Mouse (Mus musculus): ENCODE results near the gene Hs2st1. TPM values are rescaled to one million over a fixed set of nuclear protein-coding genes. Genes with fewer than 3 reads are reported as not detected.
A peak's percentile ranks its signal among the peaks of the same experiment; 100 is the strongest.

Gene Hs2st1
- total and polyA plus RNA-seq, 3 experiments, result 13.6 to 16.1 TPM; not detected in 1

- H3K27ac ChIP-seq (ENCODE audit: control insufficient read depth, low read depth, low read length), result no peak overlapping the region
- TF ChIP-seq TBP (IDR thresholded peaks at IDR 0.05; ENCODE audit: low read depth, low read length) (no peak), RCOR1 (IDR thresholded peaks at IDR 0.05; ENCODE audit: low read depth, low read length) (no peak), CHD2 (IDR thresholded peaks at IDR 0.05; ENCODE audit: low read length) (no peak)
- no peaks in the 10 kb centered on the region for H3K27me3 ChIP-seq (ENCODE audit: control insufficient read depth in 1 of 2, insufficient read depth in 2 of 2, low read length in 2 of 2)
- H3K4me1 ChIP-seq (ENCODE audit: control insufficient read depth in 1 of 2, insufficient read depth in 2 of 2, low read length in 2 of 2), result peaks cover 2 to 4% of the 10 kb centered on the region in 2 experiments; a peak in 3 of 4 replicates
- H3K4me3 ChIP-seq (ENCODE audit: control insufficient read depth in 1 of 2, insufficient read depth in 1 of 2, low read depth in 2 of 2, low read length in 2 of 2), result no peak overlapping the region
- no peaks in the 10 kb centered on the region; a peak in 2 of 4 replicates for H3K36me3 ChIP-seq (ENCODE audit: control insufficient read depth in 1 of 2, insufficient read depth in 2 of 2, low read length in 2 of 2)
- H3K79me2 ChIP-seq (ENCODE audit: control insufficient read depth, insufficient read depth, low read length, poor library complexity), result no peaks in the 10 kb centered on the region
- no peak for DNase-seq (ENCODE audit: low read depth, low spot score)
- H3K9ac ChIP-seq (ENCODE audit: control insufficient read depth, low read depth, low read length, poor library complexity, severe bottlenecking), result no peak overlapping the region
- no peaks in the 10 kb centered on the region for H3K9me3 ChIP-seq (replicated peaks; ENCODE audit: insufficient read depth, low read length)
These were observed 103.8 kb downstream of the Hs2st1 start for GRCm38 (mm10) chr3:144466108-144466678.

- DNase-seq (ENCODE audit: low read depth, low spot score), result no peak
- Histone ChIP-seq H3K4me1 (ENCODE audit: control insufficient read depth in 1 of 2, insufficient read depth in 2 of 2, low read length in 2 of 2) (peaks cover 2 to 4% of the 10 kb centered on the region in 2 experiments; a peak in 3 of 4 replicates), H3K27ac (ENCODE audit: control insufficient read depth, low read depth, low read length) (no peak overlapping the region), H3K27me3 (ENCODE audit: control insufficient read depth in 1 of 2, insufficient read depth in 2 of 2, low read length in 2 of 2) (no peaks in the 10 kb centered on the region), H3K79me2 (ENCODE audit: control insufficient read depth, insufficient read depth, low read length, poor library complexity) (no peaks in the 10 kb centered on the region), H3K36me3 (ENCODE audit: control insufficient read depth in 1 of 2, insufficient read depth in 2 of 2, low read length in 2 of 2) (peaks cover 0 to 4% of the 10 kb centered on the region in 2 experiments; a peak in 2 of 4 replicates), H3K9me3 (replicated peaks; ENCODE audit: insufficient read depth, low read length) (no peaks in the 10 kb centered on the region), H3K9ac (ENCODE audit: control insufficient read depth, low read depth, low read length, poor library complexity, severe bottlenecking) (no peak overlapping the region), H3K4me3 (ENCODE audit: control insufficient read depth in 1 of 2, insufficient read depth in 1 of 2, low read depth in 2 of 2, low read length in 2 of 2) (no peak overlapping the region)
- no peak for TF ChIP-seq TAL1 (IDR thresholded peaks at IDR 0.05; ENCODE audit: low read length)
- TF ChIP-seq ELF1 (IDR thresholded peaks at IDR 0.05; ENCODE audit: low read depth, low read length), result no peak
These were observed 107.3 kb downstream of the Hs2st1 start for GRCm38 (mm10) chr3:144462679-144463078.

- H3K27ac ChIP-seq (ENCODE audit: control insufficient read depth, low read depth, low read length), result no peak overlapping the region
- no peaks in the 10 kb centered on the region for H3K4me1 ChIP-seq (ENCODE audit: control insufficient read depth in 1 of 2, insufficient read depth in 2 of 2, low read length in 2 of 2)
- H3K27me3 ChIP-seq (ENCODE audit: control insufficient read depth in 1 of 2, insufficient read depth in 2 of 2, low read length in 2 of 2), result no peaks in the 10 kb centered on the region
- H3K36me3 ChIP-seq (ENCODE audit: control insufficient read depth in 1 of 2, insufficient read depth in 2 of 2, low read length in 2 of 2), result peaks cover 0 to 4% of the 10 kb centered on the region in 2 experiments; a peak in 3 of 4 replicates
- no peak overlapping the region for H3K9ac ChIP-seq (ENCODE audit: control insufficient read depth, low read depth, low read length, poor library complexity, severe bottlenecking)
- no peaks in the 10 kb centered on the region for H3K79me2 ChIP-seq (ENCODE audit: control insufficient read depth, insufficient read depth, low read length, poor library complexity)
- peak; percentile 47 for DNase-seq (ENCODE audit: low read depth, low spot score)
- TF ChIP-seq BHLHE40 (IDR thresholded peaks at IDR 0.05; ENCODE audit: borderline replicate concordance, low read depth, low read length) (peak; percentile 79), GATA1 (IDR thresholded peaks at IDR 0.05; ENCODE audit: low read depth, low read length) (peak; percentile 49; the same call in 1 of the 2 replicates), KAT2A (conservative IDR thresholded peaks at IDR 0.05; ENCODE audit: low read depth, low read length) (no peak), NELFE (IDR thresholded peaks at IDR 0.05; ENCODE audit: low read depth, low read length) (no peak), POLR2A (IDR thresholded peaks at IDR 0.05; ENCODE audit: control insufficient read depth in 1 of 2, insufficient read depth in 1 of 2, low read depth in 1 of 2, low read length in 2 of 2, poor library complexity in 1 of 2) (no peak), RCOR1 (IDR thresholded peaks at IDR 0.05; ENCODE audit: low read depth, low read length) (peak; percentile 76), HCFC1 (IDR thresholded peaks at IDR 0.05; ENCODE audit: low read depth, low read length) (no peak), ZNF384 (IDR thresholded peaks at IDR 0.05; ENCODE audit: low read depth, low read length) (no peak), UBTF (IDR thresholded peaks at IDR 0.05; ENCODE audit: borderline replicate concordance, insufficient read depth, low read depth, low read length) (no peak), EP300 (IDR thresholded peaks at IDR 0.05; ENCODE audit: low read depth in 1 of 2, low read length in 2 of 2) (no peak)
- H3K9me3 ChIP-seq (replicated peaks; ENCODE audit: insufficient read depth, low read length), result no peaks in the 10 kb centered on the region
- no peak overlapping the region for H3K4me3 ChIP-seq (ENCODE audit: control insufficient read depth in 1 of 2, insufficient read depth in 1 of 2, low read depth in 2 of 2, low read length in 2 of 2)
These were observed 109.7 kb downstream of the Hs2st1 start for GRCm38 (mm10) chr3:144460183-144460788.

Measured in MEL (cell line).